Mouse (Mus musculus) MEL (cell line): Measurements from ENCODE around the gene Atl3. TPM values are rescaled to one million over a fixed set of nuclear protein-coding genes. Genes with fewer than 3 reads are reported as not detected.
A peak's percentile ranks its signal among the peaks of the same experiment; 100 is the strongest.

ENCODE experiments used
- DNase-seq: peaks from one replicate; pipeline ENCODE4 v3.0.0; 2011; ENCODE audit warnings: low read depth, low spot score
- H3K27ac ChIP-seq: 2 replicates; pipeline ENCODE4 v1.5.1; 2012; ENCODE audit warnings: low read depth, mild to moderate bottlenecking, control low read depth, low read length, moderate library complexity; ENCODE audit not compliant: control insufficient read depth
- H3K27me3 ChIP-seq, 2 experiments: fragments of 150-350 bp in 1 of 2; sonication (generic) in 1 of 2; 2 replicates each; pipeline ENCODE4 v1.6.1; 2012; ENCODE audit warnings: low read length in 2 of 2, mild to moderate bottlenecking in 2 of 2, improper control_type of control experiment in 1 of 2, moderate library complexity in 1 of 2; ENCODE audit not compliant: insufficient read depth in 2 of 2, control insufficient read depth in 1 of 2
- H3K36me3 ChIP-seq, 2 experiments: 2 replicates each; pipeline ENCODE4 v1.6.1; 2012 to 2014; ENCODE audit warnings: low read length in 2 of 2, improper control_type of control experiment in 1 of 2, inconsistent platforms in 1 of 2, mild to moderate bottlenecking in 1 of 2; ENCODE audit not compliant: insufficient read depth in 2 of 2, control insufficient read depth in 1 of 2
- H3K4me1 ChIP-seq, 2 experiments: fragments of 150-350 bp in 1 of 2; sonication (generic) in 1 of 2; 2 replicates each; pipeline ENCODE4 v1.6.1; 2012; ENCODE audit warnings: low read length in 2 of 2, improper control_type of control experiment in 1 of 2, mild to moderate bottlenecking in 1 of 2; ENCODE audit not compliant: insufficient read depth in 2 of 2, control insufficient read depth in 1 of 2
- H3K4me3 ChIP-seq, 2 experiments: fragments of 150-350 bp in 1 of 2; sonication (generic) in 1 of 2; 2 replicates each; pipeline ENCODE4 v1.5.1; 2012; ENCODE audit warnings: low read depth in 2 of 2, low read length in 2 of 2, mild to moderate bottlenecking in 2 of 2, moderate library complexity in 2 of 2, control low read depth in 1 of 2, improper control_type of control experiment in 1 of 2; ENCODE audit not compliant: control insufficient read depth in 1 of 2, insufficient read depth in 1 of 2
- H3K79me2 ChIP-seq: 2 replicates; pipeline ENCODE4 v1.6.1; 2012; ENCODE audit warnings: mild to moderate bottlenecking, low read length, moderate library complexity; ENCODE audit not compliant: control insufficient read depth, poor library complexity, insufficient read depth
- H3K9ac ChIP-seq: 2 replicates; pipeline ENCODE4 v1.6.1; 2012; ENCODE audit warnings: low read depth, mild to moderate bottlenecking, control low read depth, low read length, moderate library complexity; ENCODE audit not compliant: control insufficient read depth, poor library complexity, severe bottlenecking
- H3K9me3 ChIP-seq: fragments of 150-350 bp; sonication (generic); replicated peaks from 2 replicates; pipeline ENCODE4 v1.6.1; 2012; ENCODE audit warnings: mild to moderate bottlenecking, low read length, improper control_type of control experiment, moderate library complexity; ENCODE audit not compliant: insufficient read depth
- CHD2 ChIP-seq: IDR thresholded peaks from 2 replicates; pipeline ENCODE4 v1.6.1; 2011; ENCODE audit warnings: low read length, improper control_type of control experiment
- CTCF ChIP-seq, 3 experiments: IDR thresholded peaks in 2 of 3; conservative IDR thresholded peaks in 1 of 3; 2 replicates each; pipeline ENCODE4 v1.5.1; 2011 to 2012; ENCODE audit warnings: low read length in 3 of 3, low read depth in 2 of 3, mild to moderate bottlenecking in 2 of 3, improper control_type of control experiment in 1 of 3, inconsistent platforms in 1 of 3, mixed read lengths in 1 of 3, moderate library complexity in 1 of 3; ENCODE audit not compliant: control insufficient read depth in 1 of 3, insufficient read depth in 1 of 3, poor library complexity in 1 of 3, severe bottlenecking in 1 of 3
- E2F4 ChIP-seq: IDR thresholded peaks from 2 replicates; pipeline ENCODE4 v1.6.1; 2011; ENCODE audit warnings: low read depth, low read length, improper control_type of control experiment, borderline replicate concordance
- EP300 ChIP-seq, 2 experiments: IDR thresholded peaks; 2 replicates each; pipeline ENCODE4 v1.6.1; 2011; ENCODE audit warnings: improper control_type of control experiment in 2 of 2, low read length in 2 of 2, low read depth in 1 of 2, mild to moderate bottlenecking in 1 of 2
- ETS1 ChIP-seq: IDR thresholded peaks from 2 replicates; pipeline ENCODE4 v1.6.1; 2012; ENCODE audit warnings: low read depth, mild to moderate bottlenecking, inconsistent platforms, low read length, improper control_type of control experiment, moderate library complexity
- GABPA ChIP-seq: IDR thresholded peaks from 2 replicates; pipeline ENCODE4 v1.6.1; 2012; ENCODE audit warnings: low read depth, mild to moderate bottlenecking, inconsistent platforms, low read length, improper control_type of control experiment, moderate library complexity
- GATA1 ChIP-seq: IDR thresholded peaks from 2 replicates; pipeline ENCODE4 v1.6.1; 2011; ENCODE audit warnings: low read depth, low read length, improper control_type of control experiment
- HCFC1 ChIP-seq: IDR thresholded peaks from 2 replicates; pipeline ENCODE4 v1.6.1; 2012; ENCODE audit warnings: low read depth, mild to moderate bottlenecking, inconsistent platforms, low read length, improper control_type of control experiment, moderate library complexity
- JUND ChIP-seq: IDR thresholded peaks from 2 replicates; pipeline ENCODE4 v1.6.1; 2011; ENCODE audit warnings: low read depth, mild to moderate bottlenecking, improper control_type of control experiment, low read length
- KAT2A ChIP-seq: conservative IDR thresholded peaks from 2 replicates; pipeline ENCODE4 v1.6.1; 2012; ENCODE audit warnings: low read depth, low read length, improper control_type of control experiment, inconsistent platforms
- MAFK ChIP-seq: IDR thresholded peaks from 2 replicates; pipeline ENCODE4 v1.6.1; 2011; ENCODE audit warnings: low read depth, mild to moderate bottlenecking, low read length, improper control_type of control experiment, borderline replicate concordance
- MAZ ChIP-seq: IDR thresholded peaks from 2 replicates; pipeline ENCODE4 v1.6.1; 2012; ENCODE audit warnings: low read depth, mild to moderate bottlenecking, inconsistent platforms, low read length, improper control_type of control experiment
- MEF2A ChIP-seq: IDR thresholded peaks from 2 replicates; pipeline ENCODE4 v1.6.1; 2014; ENCODE audit warnings: low read depth, mild to moderate bottlenecking, inconsistent platforms, low read length, improper control_type of control experiment; ENCODE audit not compliant: poor library complexity, insufficient replicate concordance, severe bottlenecking; ENCODE audit errors: extremely low read depth
- MXI1 ChIP-seq: IDR thresholded peaks from 2 replicates; pipeline ENCODE4 v1.6.1; 2011; ENCODE audit warnings: mild to moderate bottlenecking, low read depth, low read length, improper control_type of control experiment
- MYB ChIP-seq: IDR thresholded peaks from 2 replicates; pipeline ENCODE4 v1.6.1; 2011; ENCODE audit warnings: mild to moderate bottlenecking, low read depth, low read length, improper control_type of control experiment
- NELFE ChIP-seq: IDR thresholded peaks from 2 replicates; pipeline ENCODE4 v1.6.1; 2011; ENCODE audit warnings: low read depth, low read length, improper control_type of control experiment
- NRF1 ChIP-seq: IDR thresholded peaks from 2 replicates; pipeline ENCODE4 v1.6.1; 2014; ENCODE audit warnings: low read depth, mild to moderate bottlenecking, inconsistent platforms, low read length, improper control_type of control experiment, moderate library complexity; ENCODE audit not compliant: poor library complexity, insufficient read depth, severe bottlenecking
- POLR2A ChIP-seq, 2 experiments: IDR thresholded peaks; 2 replicates each; pipeline ENCODE4 v1.6.1; 2011 to 2012; ENCODE audit warnings: low read length in 2 of 2, mild to moderate bottlenecking in 2 of 2, control low read depth in 1 of 2, improper control_type of control experiment in 1 of 2, low read depth in 1 of 2, moderate library complexity in 1 of 2; ENCODE audit not compliant: control insufficient read depth in 1 of 2, insufficient read depth in 1 of 2, poor library complexity in 1 of 2
- POLR2AphosphoS2 ChIP-seq: IDR thresholded peaks from 2 replicates; pipeline ENCODE4 v1.6.1; 2011; ENCODE audit warnings: low read length, improper control_type of control experiment
- RAD21 ChIP-seq: IDR thresholded peaks from 2 replicates; pipeline ENCODE4 v1.6.1; 2011; ENCODE audit warnings: mild to moderate bottlenecking, low read depth, low read length, improper control_type of control experiment
- RCOR1 ChIP-seq: IDR thresholded peaks from 2 replicates; pipeline ENCODE4 v1.6.1; 2012; ENCODE audit warnings: low read depth, mild to moderate bottlenecking, inconsistent platforms, low read length, improper control_type of control experiment
- SIN3A ChIP-seq: IDR thresholded peaks from 2 replicates; pipeline ENCODE4 v1.6.1; 2012; ENCODE audit warnings: low read length, improper control_type of control experiment, inconsistent platforms
- SMC3 ChIP-seq: IDR thresholded peaks from 2 replicates; pipeline ENCODE4 v1.6.1; 2011; ENCODE audit warnings: low read depth, low read length, improper control_type of control experiment
- TBP ChIP-seq: IDR thresholded peaks from 2 replicates; pipeline ENCODE4 v1.8.0; 2011; ENCODE audit warnings: low read depth, low read length, improper control_type of control experiment
- TCF12 ChIP-seq: IDR thresholded peaks from 2 replicates; pipeline ENCODE4 v1.6.1; 2014; ENCODE audit warnings: low read depth, mild to moderate bottlenecking, inconsistent platforms, low read length, improper control_type of control experiment, moderate library complexity
- UBTF ChIP-seq: IDR thresholded peaks from 2 replicates; pipeline ENCODE4 v1.6.1; 2012; ENCODE audit warnings: low read depth, mild to moderate bottlenecking, inconsistent platforms, low read length, improper control_type of control experiment, moderate library complexity, borderline replicate concordance; ENCODE audit not compliant: insufficient read depth
- USF1 ChIP-seq: IDR thresholded peaks from 2 replicates; pipeline ENCODE4 v1.6.1; 2014; ENCODE audit warnings: low read depth, mild to moderate bottlenecking, inconsistent platforms, low read length, improper control_type of control experiment, moderate library complexity
- ZC3H11A ChIP-seq: IDR thresholded peaks from 2 replicates; pipeline ENCODE4 v1.6.1; 2012; ENCODE audit warnings: low read depth, mild to moderate bottlenecking, inconsistent platforms, low read length, improper control_type of control experiment
- ZKSCAN1 ChIP-seq: IDR thresholded peaks from 2 replicates; pipeline ENCODE4 v1.6.1; 2012; ENCODE audit warnings: low read depth, mild to moderate bottlenecking, inconsistent platforms, low read length, improper control_type of control experiment, moderate library complexity
- polyA plus RNA-seq, 2 experiments: library from polyadenylated mRNA; stranded (reverse) in 1 of 2; unstranded in 1 of 2; fragments of >175 nt in 1 of 2; fragments of >200 nt in 1 of 2; gene quantifications; 2 replicates each; pipeline versions ENCODE4 v1.2.1 to v1.2.4; 2012; ENCODE audit warnings: low replicate concordance in 2 of 2, low read depth in 1 of 2; ENCODE audit not compliant: insufficient read length in 2 of 2, insufficient read depth in 1 of 2, missing spikeins in 1 of 2
- total RNA-seq: library from RNA; depleted of rRNA; stranded (reverse); fragments of 300-350 nt; gene quantifications from 2 replicates; pipeline ENCODE4 v1.2.3, GENCODE M21; 2012

Gene Atl3
- total and polyA plus RNA-seq, 3 experiments = 15.3 to 16.4 TPM; not detected in 1

GRCm38 (mm10) chr19:7528639-7529428, 35.0 kb downstream of the Atl3 start:
- Histone ChIP-seq H3K9ac (no peak overlapping the region), H3K4me1 (no peaks in the 10 kb centered on the region), H3K9me3 (no peaks in the 10 kb centered on the region), H3K4me3 (no peak overlapping the region), H3K27ac (no peak overlapping the region), H3K36me3 (peaks cover 2 to 10% of the 10 kb centered on the region in 2 experiments), H3K79me2 (no peaks in the 10 kb centered on the region), H3K27me3 (no peaks in the 10 kb centered on the region)
- TF ChIP-seq GABPA (no peak), MXI1 (no peak), ZKSCAN1 (no peak), ZC3H11A (peak; percentile 72), GATA1 (no peak), CTCF (IDR thresholded peaks at IDR 0.05 in 2 of 3, conservative IDR thresholded peaks at IDR 0.05 in 1 of 3; ENCODE audit: control insufficient read depth in 1 of 3, insufficient read depth in 1 of 3, low read depth in 2 of 3, low read length in 3 of 3, poor library complexity in 1 of 3, severe bottlenecking in 1 of 3) (peak; percentile 62 to 88 (median 72)), EP300 (IDR thresholded peaks at IDR 0.05; ENCODE audit: low read depth in 1 of 2, low read length in 2 of 2) (no peak), KAT2A (no peak), MAZ (no peak), TBP (no peak), POLR2A (IDR thresholded peaks at IDR 0.05; ENCODE audit: control insufficient read depth in 1 of 2, insufficient read depth in 1 of 2, low read depth in 1 of 2, low read length in 2 of 2, poor library complexity in 1 of 2) (no peak), NELFE (no peak), SMC3 (peak; percentile 90), CHD2 (no peak), ETS1 (no peak), NRF1 (no peak), RAD21 (peak; percentile 91)
- peak; percentile 76 for DNase-seq

DNA sequence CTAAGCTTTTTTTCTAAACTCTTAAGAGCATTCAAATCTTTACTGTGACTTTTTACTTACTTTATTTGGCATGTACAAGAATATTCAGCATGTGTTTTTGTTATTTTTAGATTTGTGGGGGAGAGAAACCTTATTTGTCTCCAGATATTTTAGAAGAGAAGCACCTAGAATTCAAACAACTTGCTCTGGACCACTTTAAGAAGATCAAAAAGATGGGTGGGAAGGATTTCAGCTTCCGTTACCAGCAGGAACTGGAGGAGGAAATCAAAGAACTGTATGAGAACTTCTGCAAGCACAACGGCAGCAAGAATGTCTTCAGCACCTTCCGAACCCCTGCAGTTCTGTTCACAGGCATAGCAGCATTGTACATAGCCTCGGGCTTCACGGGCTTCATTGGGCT, 38.1 kb downstream of the Atl3 start:
- no peak overlapping the region for H3K9ac ChIP-seq
- TF ChIP-seq UBTF = no peak
- no peak for TF ChIP-seq MYB
- TF ChIP-seq ZKSCAN1 = no peak
- no peak for TF ChIP-seq SMC3
- TF ChIP-seq RCOR1 = no peak
- TF ChIP-seq KAT2A = no peak
- TF ChIP-seq POLR2AphosphoS2 = no peak
- no peak for TF ChIP-seq MAFK
- TF ChIP-seq E2F4 = no peak
- no peak for TF ChIP-seq TCF12
- TF ChIP-seq JUND = no peak
- no peak for TF ChIP-seq GATA1
- no peak for TF ChIP-seq MEF2A
- no peak for TF ChIP-seq USF1
- no peak for TF ChIP-seq NRF1
- no peak for TF ChIP-seq HCFC1
- TF ChIP-seq SIN3A = no peak
- no peak for TF ChIP-seq GABPA
- DNase-seq = no peak
- no peak overlapping the region for H3K27ac ChIP-seq
- H3K4me3 ChIP-seq = no peak overlapping the region
- no peaks in the 10 kb centered on the region for H3K27me3 ChIP-seq
- no peaks in the 10 kb centered on the region for H3K4me1 ChIP-seq
- peaks cover 0 to 10% of the 10 kb centered on the region in 2 experiments; a peak in 2 of 4 replicates for H3K36me3 ChIP-seq
- H3K9me3 ChIP-seq = no peaks in the 10 kb centered on the region
- no peaks in the 10 kb centered on the region for H3K79me2 ChIP-seq
